Mouse (Mus musculus) neutrophil, adult 65 days (primary cell): Measurements from ENCODE around the gene Glb1. TPM values are rescaled to one million over a fixed set of nuclear protein-coding genes. Genes with fewer than 3 reads are reported as not detected.

ENCODE experiments used
- total RNA-seq: library from RNA; stranded (reverse); gene quantifications from 2 replicates; pipeline ENCODE4 v1.2.4, GENCODE M21; 2023

The Glb1 gene
- total RNA-seq = 12.0 and 12.6 TPM in 2 replicates

DNA sequence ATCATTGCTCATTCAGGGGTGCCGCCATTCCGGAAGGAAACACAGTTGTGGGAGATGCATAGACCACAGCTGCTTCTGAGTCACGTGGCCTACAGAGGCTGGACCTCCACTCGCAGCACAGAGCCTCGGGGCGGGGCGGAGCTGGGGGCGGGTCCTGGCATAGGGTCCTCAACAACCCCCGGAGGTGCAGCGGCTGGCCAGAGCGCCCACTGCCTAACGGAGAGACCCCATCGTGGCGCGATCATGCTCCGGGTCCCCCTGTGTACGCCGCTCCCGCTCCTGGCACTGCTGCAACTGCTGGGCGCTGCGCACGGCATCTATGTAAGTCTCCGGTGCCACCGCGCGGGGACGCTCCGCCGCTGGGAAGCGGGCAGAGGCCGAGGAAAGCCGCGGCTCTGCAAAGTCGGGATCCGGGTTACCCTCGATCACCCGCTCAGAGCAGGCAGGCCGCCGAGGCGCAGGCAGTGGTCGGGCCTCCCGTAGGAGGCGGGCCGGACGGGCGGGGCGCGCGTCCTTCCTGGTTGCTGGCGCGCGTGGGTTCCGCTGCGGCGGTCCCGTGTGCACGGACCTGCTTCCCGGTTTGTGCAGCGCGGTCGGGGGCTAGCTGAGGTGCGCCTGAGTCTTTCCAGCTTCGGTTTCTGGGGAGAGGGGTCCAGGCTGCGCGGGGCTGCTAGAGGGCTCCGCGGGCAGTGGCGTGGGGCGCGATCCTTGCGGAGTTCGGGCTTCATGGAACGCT lies at the start of gene Glb1, which contains the start of gene Tmppe:
Glb1 (plus strand) TSS at position 128 of the 736 bp plus-strand sequence.
Tmppe (plus strand) TSS at position 157 of the 736 bp plus-strand sequence.

DNA sequence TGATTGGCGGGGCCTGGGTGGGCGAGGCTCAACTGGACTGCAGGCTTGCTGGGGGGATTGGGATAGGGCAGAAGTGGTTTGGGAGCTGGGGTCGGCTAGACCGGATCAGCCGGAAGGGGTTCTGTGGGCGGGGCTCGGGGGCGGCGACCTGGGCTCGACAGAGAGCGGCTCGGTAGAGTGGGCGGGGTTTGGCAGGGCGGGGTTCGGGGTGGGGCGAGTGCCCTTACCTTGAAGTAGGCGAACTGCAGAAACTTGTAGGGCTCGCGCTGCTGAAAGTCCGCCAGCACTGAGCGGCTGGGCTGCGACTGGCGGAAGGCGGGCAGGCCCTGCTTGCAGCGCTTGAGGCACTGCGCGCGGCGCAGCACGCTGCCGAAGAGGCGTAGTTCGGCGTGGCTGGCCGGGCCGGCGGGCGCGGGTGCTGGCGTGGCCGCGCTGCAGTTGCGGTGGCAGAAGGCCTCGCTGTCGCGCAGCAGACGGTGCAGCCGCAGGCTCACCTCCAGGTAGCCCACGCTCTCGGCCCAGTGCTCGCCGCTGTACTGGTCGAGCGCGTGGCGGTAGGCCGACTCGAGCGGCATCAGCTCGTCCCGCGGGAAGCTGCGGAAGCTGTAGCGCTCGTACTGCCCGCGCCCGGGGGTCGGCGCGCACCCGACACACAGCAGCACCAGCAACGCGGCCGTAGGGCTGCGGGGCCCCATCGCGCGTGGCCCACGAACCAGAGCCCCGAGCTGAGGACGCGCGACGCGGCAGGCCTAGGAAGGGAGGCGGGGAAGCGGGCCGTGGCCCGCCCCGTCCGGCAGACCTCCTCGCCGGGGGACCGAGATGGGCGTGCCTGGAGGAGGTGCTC lies 10.7 kb upstream of the Glb1 start, which contains the start of gene Crtap:
Crtap (minus strand) TSS at position 771 of the 844 bp plus-strand sequence.

DNA sequence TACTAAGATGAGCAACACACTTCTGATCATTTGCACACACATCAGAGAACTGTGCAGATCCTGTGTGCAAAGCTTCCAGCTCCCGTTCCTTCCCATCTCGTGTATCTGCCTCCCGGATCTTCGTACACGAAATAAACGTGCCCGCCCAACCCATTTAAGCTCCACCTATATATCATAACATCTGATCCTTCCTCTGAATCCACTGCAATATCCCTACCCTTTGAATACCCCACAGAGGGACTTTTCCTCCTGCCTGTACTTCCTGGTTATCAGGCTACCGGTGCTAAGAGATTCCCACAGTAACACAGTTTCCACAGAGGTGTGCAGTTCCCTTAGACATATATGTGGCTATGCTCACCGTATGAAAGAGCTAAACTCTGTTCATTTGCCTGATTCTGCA lies 103.9 kb downstream of the Glb1 start, which contains the start of gene Ccr4:
Ccr4 (minus strand) TSS at position 101 of the 400 bp plus-strand sequence.

DNA sequence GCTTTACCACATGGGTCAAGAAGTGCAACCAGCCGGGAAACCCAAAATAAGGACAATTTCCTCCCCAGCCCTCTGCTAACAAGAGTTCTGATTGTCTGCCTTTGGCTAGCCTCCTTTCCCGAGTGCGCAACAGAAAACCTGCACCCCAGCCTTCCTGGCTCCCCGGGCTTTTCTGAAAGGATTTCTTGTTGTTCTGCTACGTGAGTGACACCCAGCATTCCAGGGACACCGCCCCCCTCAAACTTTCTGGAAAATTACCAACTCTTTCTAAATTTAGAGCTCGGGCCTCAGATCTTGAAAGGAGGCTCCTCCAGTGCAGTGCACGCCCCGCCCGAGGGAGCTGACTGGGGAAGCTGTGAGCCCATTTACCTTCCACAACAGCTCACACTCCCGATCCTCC lies 114.5 kb downstream of the Glb1 start, which contains the start of gene C130032M10Rik:
C130032M10Rik (plus strand) TSS at position 334 of the 400 bp plus-strand sequence.

Other genes starting within 250 kb of the Glb1 start
- not detected in 2 replicates for gene Bcl2a1c, start 70.9 kb upstream of the Glb1 start, total RNA-seq
- 2.7 and 4.9 TPM in 2 replicates for gene Crtap, start 10.4 kb upstream of the Glb1 start, total RNA-seq
- 8.3 and 10.5 TPM in 2 replicates for gene Tmppe, start within 50 bp of the Glb1 start, total RNA-seq
- gene Ccr4, start 103.8 kb downstream of the Glb1 start, total RNA-seq = not detected in 2 replicates
- not detected in 2 replicates for gene C130032M10Rik, start 114.6 kb downstream of the Glb1 start, total RNA-seq
- not detected in 2 replicates for gene Trim71, start 163.3 kb downstream of the Glb1 start, total RNA-seq
- 58.9 and 64.5 TPM in 2 replicates for gene Cnot10, start 239.1 kb downstream of the Glb1 start, total RNA-seq